Mouse (Mus musculus) heart, embryonic 16.5 days (tissue): ENCODE data around the gene Pla2g6. TPM values are rescaled to one million over a fixed set of nuclear protein-coding genes. Genes with fewer than 3 reads are reported as not detected.
A peak's percentile ranks its signal among the peaks of the same experiment; 100 is the strongest.

Source experiments
- ATAC-seq: fragments of 200-750 bp; cut with Nextera tagmentation; replicated peaks from 2 replicates; pipeline ENCODE4 v1.8.0; 2017; ENCODE audit warnings: moderate number of reproducible peaks; ENCODE audit not compliant: insufficient read depth, low FRiP score; ENCODE audit errors: extremely low read depth
- H3K27ac ChIP-seq: fragments of 300-500 bp; sonication (generic); 2 replicates; pipeline ENCODE4 v1.5.1; 2014; ENCODE audit warnings: mild to moderate bottlenecking, low read length, control low read depth, moderate library complexity
- H3K27me3 ChIP-seq: fragments of 300-500 bp; sonication (generic); 2 replicates; pipeline ENCODE4 v1.6.1; 2014; ENCODE audit warnings: low read length, mixed read lengths; ENCODE audit not compliant: control insufficient read depth, insufficient read depth
- H3K36me3 ChIP-seq: fragments of 300-500 bp; sonication (generic); 2 replicates; pipeline ENCODE4 v1.6.1; 2014; ENCODE audit not compliant: control insufficient read depth, insufficient read depth
- H3K4me1 ChIP-seq: fragments of 300-500 bp; sonication (generic); 2 replicates; pipeline ENCODE4 v1.6.1; 2014; ENCODE audit warnings: low read length, mixed read lengths; ENCODE audit not compliant: control insufficient read depth, insufficient read depth
- H3K4me2 ChIP-seq: fragments of 300-500 bp; sonication (generic); 2 replicates; pipeline ENCODE4 v1.6.1; 2014; ENCODE audit warnings: low read depth, mild to moderate bottlenecking, control low read depth, low read length
- H3K4me3 ChIP-seq: fragments of 300-500 bp; sonication (generic); 2 replicates; pipeline ENCODE4 v1.5.1; 2014; ENCODE audit warnings: mild to moderate bottlenecking, control low read depth, low read length
- H3K9ac ChIP-seq: fragments of 300-500 bp; sonication (generic); 2 replicates; pipeline ENCODE4 v1.6.1; 2014; ENCODE audit warnings: low read length, control low read depth
- H3K9me3 ChIP-seq: fragments of 300-500 bp; sonication (generic); replicated peaks from 2 replicates; pipeline ENCODE4 v1.6.1; 2016; ENCODE audit warnings: low read length; ENCODE audit not compliant: control insufficient read depth
- WGBS: fragments of 180-500 bp; shearing (Covaris S2); extraction: QIAGEN DNeasy Blood & Tissue Kit; methylation state at CpG from one replicate; pipeline ENCODE4 v1.1.7; 2014; 5-methylcytosine and 5-hydroxymethylcytosine counted together
- polyA plus RNA-seq: library from polyadenylated mRNA; unstranded; fragments of >200 nt; fragmentation: Nextera tagmentation; extraction: Ambion mirVana; gene quantifications from 2 replicates; pipeline ENCODE4 v1.2.1, GENCODE M21; 2015

The Pla2g6 gene
- polyA plus RNA-seq, 1 experiment from 2014 or later: 13.7 TPM

DNA sequence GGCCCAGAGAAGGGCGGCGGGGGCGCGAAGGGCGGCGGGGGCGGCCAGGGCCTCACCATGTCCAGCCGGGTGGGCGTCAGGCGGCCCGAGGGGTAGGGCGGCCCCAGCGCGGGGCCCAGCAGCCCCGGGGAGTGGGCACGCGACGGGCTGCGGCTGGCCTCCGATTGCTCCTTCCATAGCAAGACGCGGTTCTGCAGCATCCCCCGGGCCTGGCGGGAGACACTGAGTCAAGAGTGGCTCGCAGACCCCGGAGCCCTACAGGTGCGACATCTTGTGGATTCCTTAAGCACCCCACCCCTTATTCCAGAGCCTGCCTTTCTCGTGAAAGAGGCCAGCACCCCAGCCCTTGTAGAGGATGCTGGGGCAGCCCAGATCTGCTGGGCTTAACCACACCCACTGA is 66.4 kb downstream of the Pla2g6 start:
- H3K4me3 ChIP-seq: peak overlapping the region; percentile 58
- peaks cover 16% of the 10 kb centered on the region for H3K27me3 ChIP-seq
- peak overlapping the region; percentile 95 for H3K4me2 ChIP-seq
- no peaks in the 10 kb centered on the region for H3K36me3 ChIP-seq
- under 1% methylated on average over 28 of the region's 28 CpGs for WGBS
- H3K27ac ChIP-seq: peak overlapping the region; percentile 15; the same call in 1 of the 2 replicates
- ATAC-seq: peak; percentile 26; the same call in 1 of the 2 replicates
- H3K9me3 ChIP-seq: no peaks in the 10 kb centered on the region
- peak overlapping the region; percentile 74 for H3K9ac ChIP-seq
- peaks cover 10% of the 10 kb centered on the region for H3K4me1 ChIP-seq

DNA sequence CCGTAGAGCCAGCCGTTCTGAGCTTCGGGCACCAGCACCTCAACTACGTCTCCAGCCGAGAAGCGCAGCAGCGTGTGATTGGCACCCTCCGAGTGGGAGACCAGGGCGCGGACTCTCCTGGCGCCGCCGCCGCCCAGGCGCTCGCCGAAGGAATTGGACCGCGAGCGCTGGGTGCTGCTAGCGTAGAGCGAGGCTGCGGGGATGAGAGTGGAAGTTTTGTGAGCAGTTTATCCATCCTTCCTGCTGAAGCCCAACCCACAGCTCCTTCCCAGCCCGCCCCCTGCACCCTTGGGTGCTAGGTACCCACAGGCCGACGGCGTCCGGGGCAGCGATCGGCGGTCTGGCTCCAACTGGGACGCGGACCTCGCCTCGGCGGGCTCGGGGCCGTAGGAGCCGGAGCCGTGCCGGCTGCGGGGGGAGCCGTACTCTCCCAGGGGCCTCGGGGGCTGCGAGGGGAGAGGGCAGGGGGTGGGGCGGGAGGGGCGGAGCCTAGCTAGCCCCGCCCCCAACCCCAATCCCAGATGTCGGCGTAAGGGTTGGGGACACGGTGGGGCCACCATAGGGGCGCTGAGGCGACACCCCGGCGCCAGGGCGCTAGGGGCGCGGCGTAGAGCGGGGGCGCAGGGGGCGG is 67.0 kb downstream of the Pla2g6 start:
- no peaks in the 10 kb centered on the region for H3K9me3 ChIP-seq
- peak overlapping the region; percentile 15; the same call in 1 of the 2 replicates for H3K27ac ChIP-seq
- H3K36me3 ChIP-seq: no peaks in the 10 kb centered on the region
- peak overlapping the region; percentile 58 for H3K4me3 ChIP-seq
- ATAC-seq: peak; percentile 79
- H3K9ac ChIP-seq: peak overlapping the region; percentile 74
- peaks cover 16% of the 10 kb centered on the region for H3K27me3 ChIP-seq
- H3K4me2 ChIP-seq: peak overlapping the region; percentile 95
- H3K4me1 ChIP-seq: peaks cover 10% of the 10 kb centered on the region
- WGBS: under 1% methylated on average over 58 of the region's 62 CpGs

DNA sequence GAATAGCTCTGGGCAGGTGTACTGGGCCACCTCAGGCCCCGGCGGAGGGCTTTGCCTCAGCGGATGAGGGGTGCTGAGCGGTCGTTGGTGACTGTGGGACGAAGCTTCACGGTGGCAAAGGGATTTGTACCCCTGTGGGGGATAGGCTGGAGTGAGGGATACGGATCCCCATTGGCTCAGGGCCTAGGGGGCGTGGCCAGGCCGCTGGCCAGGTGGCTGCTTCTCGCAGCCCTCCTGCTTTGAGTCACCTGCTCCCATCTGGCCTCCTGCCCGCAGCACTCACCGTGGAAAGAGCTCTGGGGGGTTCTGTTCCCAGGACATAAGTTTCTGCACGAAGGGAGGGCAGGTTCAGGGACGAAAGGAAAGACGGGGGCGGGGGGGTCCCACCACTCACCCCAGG is 69.7 kb downstream of the Pla2g6 start:
- peaks cover 10% of the 10 kb centered on the region for H3K4me1 ChIP-seq
- ATAC-seq: no peak
- no peak overlapping the region for H3K4me3 ChIP-seq
- no peak overlapping the region for H3K9ac ChIP-seq
- peaks cover 18% of the 10 kb centered on the region for H3K27me3 ChIP-seq
- H3K4me2 ChIP-seq: no peak overlapping the region
- WGBS: 40% methylated on average over 17 of the region's 17 CpGs
- H3K27ac ChIP-seq: no peak overlapping the region
- H3K36me3 ChIP-seq: no peaks in the 10 kb centered on the region
- H3K9me3 ChIP-seq: no peaks in the 10 kb centered on the region

DNA sequence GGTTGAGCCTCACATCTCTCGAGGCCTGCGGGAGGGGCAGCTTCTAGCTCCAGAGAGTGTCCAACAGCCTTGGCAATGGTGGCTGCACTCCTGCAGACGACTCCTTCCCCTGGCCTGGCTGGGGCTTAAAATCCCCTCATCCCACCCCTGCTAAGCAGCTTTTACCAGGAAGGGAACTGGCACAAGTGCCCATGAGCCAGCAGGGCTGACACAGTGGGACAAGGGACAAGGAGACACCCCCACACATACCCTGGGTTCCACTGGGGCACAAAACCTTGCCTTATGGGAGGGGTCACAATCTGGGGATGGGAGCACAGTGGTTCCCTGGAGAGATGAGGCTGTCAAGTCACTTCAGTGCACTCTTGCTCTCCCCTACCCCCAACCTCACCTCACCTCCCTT is 73.5 kb downstream of the Pla2g6 start, which contains the start of gene Slc16a8:
TSS of gene Slc16a8 (minus strand) at position 101 of the 400 bp plus-strand sequence.
- Histone ChIP-seq H3K27me3 (peaks cover 10% of the 10 kb centered on the region), H3K4me1 (peaks cover 10% of the 10 kb centered on the region), H3K9me3 (no peaks in the 10 kb centered on the region), H3K36me3 (no peaks in the 10 kb centered on the region), H3K9ac (no peak within 1 kb of the TSS), H3K4me2 (no peak within 1 kb of the TSS), H3K4me3 (no peak within 1 kb of the TSS), H3K27ac (no peak within 1 kb of the TSS)
- WGBS: 40% methylated on average over 3 of the region's 3 CpGs
- ATAC-seq: no peak

DNA sequence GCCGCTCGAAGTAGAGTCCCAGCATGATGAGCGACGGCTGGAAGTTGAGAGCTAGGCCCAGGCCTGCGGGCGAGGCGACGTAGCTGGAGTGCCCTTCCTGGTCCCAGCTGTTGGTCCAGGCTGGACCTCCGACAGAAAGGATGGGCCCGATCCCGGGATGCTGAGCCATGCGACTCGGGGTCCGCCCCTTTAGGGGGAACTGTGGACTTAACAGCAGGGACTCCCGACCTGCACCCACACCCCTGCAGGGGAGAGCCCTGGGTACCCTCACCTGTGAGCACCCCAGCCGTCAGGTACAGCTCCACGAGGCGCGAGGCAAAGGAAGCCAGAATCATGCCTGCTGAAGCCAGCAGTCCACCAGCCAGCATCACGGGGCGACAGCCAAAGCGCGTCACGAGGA is 75.6 kb downstream of the Pla2g6 start:
- Histone ChIP-seq H3K4me1 (peaks cover 10% of the 10 kb centered on the region), H3K9me3 (no peaks in the 10 kb centered on the region), H3K27me3 (peaks cover 8% of the 10 kb centered on the region), H3K36me3 (peaks cover 14% of the 10 kb centered on the region), H3K27ac (no peak overlapping the region), H3K4me2 (peak overlapping the region; percentile 84), H3K4me3 (peak overlapping the region; percentile 50), H3K9ac (peak overlapping the region; percentile 77)
- 29% methylated on average over 24 of the region's 24 CpGs for WGBS
- ATAC-seq: 0 out of 2 replicates have a peak, but pooled peaks have one; percentile 25

DNA sequence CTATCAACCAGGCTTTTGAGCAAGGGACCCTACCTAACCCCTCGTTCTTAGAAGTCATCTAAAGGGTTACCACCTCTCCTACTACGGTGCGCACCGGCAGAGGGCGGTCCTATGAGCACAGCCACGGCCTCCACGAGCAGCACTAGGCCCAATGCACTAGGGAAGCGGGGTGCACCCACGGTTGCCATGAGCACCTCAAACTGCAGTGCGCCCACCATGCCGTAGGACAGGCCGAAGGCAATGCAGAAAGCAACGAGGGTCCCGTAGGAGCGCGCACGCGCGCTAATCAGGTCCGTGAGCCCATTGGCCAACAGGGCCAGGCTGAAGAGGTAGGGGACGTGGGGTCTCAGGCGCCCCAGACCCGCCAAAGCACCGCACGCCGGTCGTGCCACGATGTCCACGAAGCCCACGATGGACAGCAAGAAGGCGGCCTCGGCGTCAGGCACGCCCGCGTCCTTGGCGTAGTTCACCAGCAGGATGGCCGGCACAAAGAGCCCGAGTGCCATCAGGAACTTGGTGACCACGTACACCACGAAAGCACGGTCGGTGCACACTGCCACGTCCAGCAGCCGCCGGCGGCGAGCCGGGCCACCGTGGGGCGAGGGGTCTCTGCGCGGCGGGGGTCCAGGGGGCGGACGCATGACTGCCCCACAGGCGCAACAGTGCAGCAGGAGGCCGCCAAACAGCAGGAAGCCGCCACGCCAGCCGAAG is 76.3 kb downstream of the Pla2g6 start:
- H3K9me3 ChIP-seq: no peaks in the 10 kb centered on the region
- peaks cover 10% of the 10 kb centered on the region for H3K4me1 ChIP-seq
- WGBS: 2% methylated on average over 61 of the region's 61 CpGs
- H3K27ac ChIP-seq: no peak overlapping the region
- ATAC-seq: peak; percentile 58
- peaks cover 14% of the 10 kb centered on the region for H3K36me3 ChIP-seq
- peak overlapping the region; percentile 84 for H3K4me2 ChIP-seq
- peaks cover 8% of the 10 kb centered on the region for H3K27me3 ChIP-seq
- peak overlapping the region; percentile 77 for H3K9ac ChIP-seq
- H3K4me3 ChIP-seq: peak overlapping the region; percentile 50

DNA sequence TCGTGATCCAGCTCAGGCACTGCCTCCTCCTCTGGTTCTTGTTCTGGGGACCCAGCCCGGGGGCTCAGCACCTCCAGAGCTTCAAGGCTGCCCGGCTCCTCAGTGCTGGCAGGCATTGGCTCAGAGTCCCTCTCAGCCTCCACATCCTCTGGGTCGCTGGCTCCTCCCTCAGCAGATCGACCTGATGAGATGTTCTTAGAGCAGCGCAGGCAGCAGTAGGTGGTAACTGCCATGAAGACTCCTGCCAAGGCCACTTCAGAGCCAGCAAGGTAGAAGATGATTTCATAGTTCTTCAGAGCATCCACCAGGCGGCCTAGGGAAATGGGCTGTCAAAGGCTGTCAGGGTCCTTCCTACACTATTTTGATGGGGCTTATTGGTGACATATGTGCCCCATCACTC is 77.0 kb downstream of the Pla2g6 start:
- peaks cover 22% of the 10 kb centered on the region for H3K36me3 ChIP-seq
- H3K27me3 ChIP-seq: peaks cover 8% of the 10 kb centered on the region
- H3K4me2 ChIP-seq: no peak overlapping the region
- ATAC-seq: no peak
- H3K4me1 ChIP-seq: peaks cover 10% of the 10 kb centered on the region
- 57% methylated on average over 7 of the region's 7 CpGs for WGBS
- H3K4me3 ChIP-seq: no peak overlapping the region
- no peaks in the 10 kb centered on the region for H3K9me3 ChIP-seq
- no peak overlapping the region for H3K9ac ChIP-seq
- no peak overlapping the region for H3K27ac ChIP-seq

DNA sequence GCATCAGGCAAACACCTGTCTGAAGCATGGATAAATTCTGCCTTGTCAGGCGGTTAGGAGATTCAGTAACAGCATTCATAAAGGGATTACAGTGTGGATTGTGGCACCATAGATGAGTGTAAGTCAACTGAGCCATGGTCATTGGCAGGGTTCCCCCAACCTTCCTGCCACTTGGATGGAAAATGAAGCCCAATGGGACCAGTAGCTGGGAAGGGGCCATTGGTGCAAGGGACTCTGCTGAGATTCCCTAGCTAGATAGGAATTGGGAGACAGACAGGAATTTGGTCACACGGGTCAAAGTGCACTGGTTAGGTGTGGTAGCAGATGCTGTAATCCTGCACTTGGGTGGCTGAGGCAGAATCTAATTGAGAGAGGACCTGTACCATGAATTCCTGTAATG is 78.0 kb downstream of the Pla2g6 start:
- no peak overlapping the region for H3K4me3 ChIP-seq
- WGBS: 86% methylated on average over 2 of the region's 2 CpGs
- no peaks in the 10 kb centered on the region for H3K9me3 ChIP-seq
- H3K4me1 ChIP-seq: peaks cover 13% of the 10 kb centered on the region
- ATAC-seq: no peak
- no peak overlapping the region for H3K27ac ChIP-seq
- no peak overlapping the region for H3K9ac ChIP-seq
- peaks cover 28% of the 10 kb centered on the region for H3K36me3 ChIP-seq
- H3K4me2 ChIP-seq: no peak overlapping the region
- peaks cover 8% of the 10 kb centered on the region for H3K27me3 ChIP-seq

DNA sequence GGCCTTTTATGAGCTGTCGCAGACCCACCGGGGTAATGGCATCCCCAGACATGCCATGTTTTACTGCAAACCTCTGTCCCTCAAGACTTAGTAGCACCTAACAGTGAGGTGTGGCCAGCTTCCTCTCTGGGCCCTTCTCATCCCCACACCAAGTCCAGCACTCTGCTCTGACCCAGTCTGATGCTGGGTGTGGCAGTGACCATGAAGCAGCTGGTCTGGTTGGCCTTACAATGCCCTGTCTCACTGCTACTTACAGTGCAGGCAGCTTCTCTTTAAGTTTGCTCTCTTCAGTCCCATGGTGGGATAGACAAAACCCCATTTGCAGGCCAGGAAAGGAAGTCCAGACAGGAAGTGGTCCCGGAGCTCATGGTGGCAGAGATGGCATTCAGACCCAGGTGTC is 82.9 kb downstream of the Pla2g6 start:
- Histone ChIP-seq H3K4me2 (no peak overlapping the region), H3K4me3 (no peak overlapping the region), H3K9me3 (peaks cover 2% of the 10 kb centered on the region; the same call in 1 of the 2 replicates), H3K36me3 (peaks cover 45% of the 10 kb centered on the region), H3K9ac (0 out of 2 replicates have a peak overlapping the region, but pooled peaks have one; percentile 20), H3K4me1 (peaks cover 24% of the 10 kb centered on the region), H3K27me3 (no peaks in the 10 kb centered on the region), H3K27ac (peak overlapping the region; percentile 98)
- 89% methylated on average over 3 of the region's 3 CpGs for WGBS
- ATAC-seq: no peak
